Mouse (Mus musculus): ENCODE data around the gene Msantd3.

GRCm38 (mm10) chr4:48576361-48576760, 36.6 kb downstream of the Msantd3 start:
- TF ChIP-seq MYOG (IDR thresholded peaks at IDR 0.05; ENCODE audit: control insufficient read depth in 1 of 3, insufficient read depth in 1 of 3, insufficient read length in 2 of 3, low read depth in 2 of 3), result no peak
- no peak for TF ChIP-seq POLR2AphosphoS2 (IDR thresholded peaks at IDR 0.05; ENCODE audit: insufficient read length, low read depth)

Measured in myocyte (in vitro differentiated cells).